Mouse (Mus musculus): ENCODE measurements around the gene Col6a6.

The Col6a6 gene

GRCm38 (mm10) chr9:105735195-105735594 lies 92.8 kb downstream of the Col6a6 start:
- no peak for DNase-seq

GRCm38 (mm10) chr9:105734651-105735050 lies 93.3 kb downstream of the Col6a6 start:
- DNase-seq = no peak

GRCm38 (mm10) chr9:105731976-105732375 lies 96.0 kb downstream of the Col6a6 start:
- DNase-seq = no peak

- DNase-seq = no peak
Observed at GRCm38 (mm10) chr9:105720430-105720829, 107.5 kb downstream of the Col6a6 start.

- no peak for DNase-seq
Observed at GRCm38 (mm10) chr9:105719851-105720395, 108.0 kb downstream of the Col6a6 start.

- DNase-seq = peak; percentile 51
Observed at GRCm38 (mm10) chr9:105719367-105719766, 108.6 kb downstream of the Col6a6 start.

- DNase-seq = no peak
Observed at GRCm38 (mm10) chr9:105712049-105712448, 115.9 kb downstream of the Col6a6 start.

- no peak for DNase-seq
Observed at GRCm38 (mm10) chr9:105705011-105705410, 122.9 kb downstream of the Col6a6 start.

- DNase-seq = no peak
Observed at GRCm38 (mm10) chr9:105704226-105704932, 123.6 kb downstream of the Col6a6 start.

- DNase-seq = no peak
Observed at GRCm38 (mm10) chr9:105701966-105702365, 126.0 kb downstream of the Col6a6 start.

GRCm38 (mm10) chr9:105700702-105701101 lies 127.3 kb downstream of the Col6a6 start:
- DNase-seq = no peak

- DNase-seq = no peak
Observed at GRCm38 (mm10) chr9:105697764-105698396, 130.1 kb downstream of the Col6a6 start.

GRCm38 (mm10) chr9:105696818-105697564 lies 131.0 kb downstream of the Col6a6 start:
- no peak for DNase-seq

GRCm38 (mm10) chr9:105693854-105694253 lies 134.1 kb downstream of the Col6a6 start:
- peak; percentile 90 for DNase-seq

GRCm38 (mm10) chr9:105693056-105693455 lies 134.9 kb downstream of the Col6a6 start:
- DNase-seq = no peak

GRCm38 (mm10) chr9:105692472-105692871 lies 135.5 kb downstream of the Col6a6 start:
- DNase-seq = no peak

GRCm38 (mm10) chr9:105689485-105689884 lies 138.5 kb downstream of the Col6a6 start:
- DNase-seq = no peak

GRCm38 (mm10) chr9:105684549-105685165 lies 143.3 kb downstream of the Col6a6 start:
- DNase-seq = no peak

- DNase-seq = no peak
Observed at GRCm38 (mm10) chr9:105681386-105681785, 146.6 kb downstream of the Col6a6 start.

- DNase-seq = no peak
Observed at GRCm38 (mm10) chr9:105675941-105676340, 152.0 kb downstream of the Col6a6 start.

- no peak for DNase-seq
Observed at GRCm38 (mm10) chr9:105672032-105672431, 155.9 kb downstream of the Col6a6 start.

- no peak for DNase-seq
Observed at GRCm38 (mm10) chr9:105670916-105671315, 157.0 kb downstream of the Col6a6 start.

- no peak for DNase-seq
Observed at GRCm38 (mm10) chr9:105665269-105665668, 162.7 kb downstream of the Col6a6 start.

Measured in embryo, embryonic 11 days (tissue).